9 mouse cellular contexts compared by ENCODE assay signal in genomic region chr14:93889231-93889630, GRCm38 (mm10). TPM values are rescaled to one million over a fixed set of nuclear protein-coding genes. Genes with fewer than 3 reads are reported as not detected.
DNase-seq lines count a peak whose midpoint lies in the region; ATAC-seq and TF ChIP-seq lines count a peak whose summit lies in the region.
"Had no signal": no experiment of that assay in that cellular context is flagged by ENCODE, and none has a peak within 500 bp of the region (broad histone marks: within the 10 kb centered on the region; RNA-seq: fewer than 3 reads in every experiment).

No protein-coding gene starts in this region.

- 35% methylated on average over 6 of the region's 6 CpGs for WGBS in intestine, postnatal 0 days
- 29% methylated on average over 6 of the region's 6 CpGs for WGBS in stomach, embryonic 16.5 days

- ATAC-seq in intestine, postnatal 0 days = no peak
- no peak for ATAC-seq in stomach, embryonic 16.5 days (ENCODE audit: insufficient read depth, low FRiP score)

- TF ChIP-seq CTCF in intestine, postnatal 0 days (IDR thresholded peaks at IDR 0.05; ENCODE audit: low read depth) = no peak

- peak overlapping the region; percentile 46 for H3K4me3 ChIP-seq in intestine, postnatal 0 days (ENCODE audit: low read depth, low read length)
- peak overlapping the region; percentile 69 for H3K4me3 ChIP-seq in stomach, embryonic 16.5 days (replicated peaks; ENCODE audit: low read length)

- no peaks in the 10 kb centered on the region for H3K9me3 ChIP-seq in intestine, postnatal 0 days (ENCODE audit: control insufficient read depth)
- no peaks in the 10 kb centered on the region for H3K9me3 ChIP-seq in stomach, embryonic 16.5 days (replicated peaks; ENCODE audit: control insufficient read depth, low read length)
- H3K9me3 ChIP-seq: liver, embryonic 13.5 days had no signal

- peak overlapping the region; percentile 70 for H3K4me2 ChIP-seq in intestine, postnatal 0 days (replicated peaks; ENCODE audit: low read depth)
- peak overlapping the region; percentile 92 for H3K4me2 ChIP-seq in stomach, embryonic 16.5 days (ENCODE audit: low read depth, low read length)

- DNase-seq in heart, adult 11 months = peak; percentile 79
- no peak for DNase-seq in heart, adult 18-20 months
- peak; percentile 47 to 59 for DNase-seq in right cerebral cortex, adult 2 months (ENCODE audit: low spot score in 2 of 2)
- DNase-seq in right cerebral cortex, postnatal 14 days = no peak
- DNase-seq in urinary bladder, postnatal 14 days (ENCODE audit: low spot score) = no peak
- DNase-seq in yolk sac, embryonic 10.5 days (ENCODE audit: low spot score) = no peak
- DNase-seq: liver, embryonic 13.5 days had no signal

- H3K9ac ChIP-seq in intestine, postnatal 0 days (ENCODE audit: low read depth, low read length) = no peak overlapping the region
- peak overlapping the region; percentile 50; the same call in 1 of the 2 replicates for H3K9ac ChIP-seq in stomach, embryonic 16.5 days (ENCODE audit: low read length)
- H3K9ac ChIP-seq: liver, embryonic 13.5 days had no signal

- peaks cover 7% of the 10 kb centered on the region; the same call in 1 of the 2 replicates for H3K27me3 ChIP-seq in intestine, postnatal 0 days (replicated peaks; ENCODE audit: control insufficient read depth, insufficient read depth, low read length)
- no peaks in the 10 kb centered on the region for H3K27me3 ChIP-seq in stomach, embryonic 16.5 days (ENCODE audit: control insufficient read depth, insufficient read depth, low read length)

- H3K4me1 ChIP-seq in intestine, postnatal 0 days (replicated peaks; ENCODE audit: control insufficient read depth, insufficient read depth, low read length) = 0 out of 2 replicates have a peak, but pooled peaks cover 3% of the 10 kb centered on the region
- 0 out of 2 replicates have a peak, but pooled peaks cover 6% of the 10 kb centered on the region for H3K4me1 ChIP-seq in stomach, embryonic 16.5 days (ENCODE audit: control insufficient read depth, insufficient read depth, low read length)
- H3K4me1 ChIP-seq: liver, embryonic 13.5 days had no signal

- H3K27ac ChIP-seq in intestine, postnatal 0 days (ENCODE audit: low read depth, low read length) = no peak overlapping the region
- H3K27ac ChIP-seq in stomach, embryonic 16.5 days (ENCODE audit: low read length) = no peak overlapping the region
- H3K27ac ChIP-seq: liver, embryonic 13.5 days had no signal

- H3K36me3 ChIP-seq in intestine, postnatal 0 days (ENCODE audit: control insufficient read depth, insufficient read depth) = no peaks in the 10 kb centered on the region
- no peaks in the 10 kb centered on the region for H3K36me3 ChIP-seq in stomach, embryonic 16.5 days (ENCODE audit: control insufficient read depth, insufficient read depth, low read length)
- H3K36me3 ChIP-seq: liver, embryonic 13.5 days had no signal

RNA-seq across cellular contexts. Expression of gene Pcdh9, which starts 1.2 kb away (rescaled TPM):
- 1 to 10 TPM; 1.1 to 1.4 TPM for total RNA-seq in heart, adult 18-20 months (2021)
- polyA plus RNA-seq in intestine, postnatal 0 days (2015; fragmentation: Nextera tagmentation; extraction: Ambion mirVana) = 3.6 TPM in 2 replicates
- polyA plus RNA-seq in stomach, embryonic 16.5 days (2015; fragmentation: Nextera tagmentation; extraction: Ambion mirVana) = 18.1 and 24.1 TPM in 2 replicates

Comparison
In these comparisons a context has a peak if more than half of its experiments do, and no peak if none do; other contexts are left out.
1. DNase-seq: peak in heart, adult 11 months (single experiment) and right cerebral cortex, adult 2 months (2 of 2); none in heart, adult 18-20 months (0 of 2), right cerebral cortex, postnatal 14 days (single experiment), urinary bladder, postnatal 14 days (single experiment) and yolk sac, embryonic 10.5 days (single experiment).